Mouse (Mus musculus): Measurements from ENCODE around the gene Ccdc121.
A peak's percentile ranks its signal among the peaks of the same experiment; 100 is the strongest.

Ccdc121 gene

GRCm38 (mm10) chr1:181511307-181511706, at the start of gene Ccdc121:
TSS of gene Ccdc121 (minus strand) at chr1:181511451.
- DNase-seq: peak; percentile 9 to 11

- DNase-seq: no peak
Measured at GRCm38 (mm10) chr1:181560325-181560724, 49.1 kb upstream of the Ccdc121 start.

DNA sequence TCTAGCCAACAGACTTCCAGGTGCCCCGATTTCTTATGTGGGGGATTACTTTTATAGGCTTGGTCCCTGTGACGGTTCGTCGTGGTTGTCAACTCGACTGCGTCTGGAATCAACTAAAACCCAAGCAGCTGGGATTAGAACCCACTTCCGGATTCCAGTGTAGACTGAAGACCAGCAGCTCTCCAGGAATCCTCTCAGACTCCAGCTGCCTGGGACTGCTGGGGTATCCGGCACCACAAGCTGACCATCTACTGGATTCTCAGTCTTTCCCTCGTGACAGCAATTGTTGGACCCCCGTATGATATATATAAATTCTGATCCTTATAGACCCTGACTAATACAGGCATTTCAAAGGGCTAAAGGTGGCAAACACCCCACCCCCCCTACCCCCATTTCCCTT, 48.4 kb upstream of the Ccdc121 start:
- no peak for DNase-seq

DNA sequence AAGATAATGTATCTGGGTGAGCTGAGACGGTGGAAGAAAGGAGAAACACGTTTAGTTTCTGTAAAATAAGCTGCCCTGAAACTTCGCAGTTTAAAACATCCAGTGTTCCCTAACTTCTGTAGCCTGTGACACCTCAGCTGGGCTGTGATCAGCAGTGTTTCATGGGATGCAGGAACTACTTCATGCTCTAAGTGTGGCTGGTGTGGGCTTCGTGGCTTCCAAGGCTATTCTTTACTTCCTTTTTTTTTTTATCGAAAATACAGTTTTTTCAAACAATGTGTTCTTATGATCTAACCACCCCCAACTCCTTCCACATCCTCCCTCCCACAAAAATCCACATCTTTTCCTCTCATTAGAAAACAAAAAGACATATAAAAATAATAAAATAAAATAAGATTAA, 44.2 kb upstream of the Ccdc121 start:
- no peak for DNase-seq

DNA sequence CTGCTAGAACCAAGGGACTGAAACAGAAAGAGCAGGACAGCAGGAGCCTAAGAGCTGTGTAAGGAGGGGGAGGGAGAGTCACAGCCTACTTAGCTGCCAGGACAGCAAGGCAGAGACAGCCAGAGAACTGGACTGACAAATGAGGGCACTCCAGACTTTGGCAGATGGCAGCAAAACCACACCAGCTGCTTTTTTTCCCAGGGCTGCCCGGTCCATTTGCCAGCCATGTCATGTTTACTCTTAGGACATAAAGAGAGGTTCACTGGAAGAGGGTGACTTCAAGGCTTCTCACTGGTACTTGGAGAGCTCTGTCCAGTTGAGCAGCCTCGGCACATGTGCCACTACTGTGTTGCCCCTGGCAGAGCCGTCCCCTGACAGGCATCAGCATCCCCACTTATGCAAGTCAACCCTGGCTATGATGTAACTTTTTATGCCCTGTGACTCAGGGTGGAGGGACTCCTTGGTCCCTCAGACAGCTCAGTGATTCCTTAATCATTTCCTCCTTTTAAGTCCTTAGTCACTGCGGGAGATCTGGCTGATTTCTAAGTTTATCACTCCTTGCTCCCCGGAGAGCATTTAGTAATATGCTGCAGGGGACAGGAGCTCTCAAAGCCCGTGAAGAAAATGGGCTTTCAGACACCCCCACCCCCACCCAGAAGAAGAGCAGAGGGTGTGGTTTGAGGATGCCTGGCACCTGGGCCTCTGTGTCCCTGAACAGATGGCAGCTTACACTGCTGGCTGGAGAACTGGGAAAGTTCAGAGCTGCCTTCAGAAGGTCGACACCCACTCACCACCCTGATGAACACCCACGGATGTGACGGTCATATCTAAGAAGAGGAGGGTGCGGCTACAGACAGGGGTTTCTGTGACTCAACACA, 41.5 kb upstream of the Ccdc121 start:
- peak; percentile 63 to 76 for DNase-seq

DNA sequence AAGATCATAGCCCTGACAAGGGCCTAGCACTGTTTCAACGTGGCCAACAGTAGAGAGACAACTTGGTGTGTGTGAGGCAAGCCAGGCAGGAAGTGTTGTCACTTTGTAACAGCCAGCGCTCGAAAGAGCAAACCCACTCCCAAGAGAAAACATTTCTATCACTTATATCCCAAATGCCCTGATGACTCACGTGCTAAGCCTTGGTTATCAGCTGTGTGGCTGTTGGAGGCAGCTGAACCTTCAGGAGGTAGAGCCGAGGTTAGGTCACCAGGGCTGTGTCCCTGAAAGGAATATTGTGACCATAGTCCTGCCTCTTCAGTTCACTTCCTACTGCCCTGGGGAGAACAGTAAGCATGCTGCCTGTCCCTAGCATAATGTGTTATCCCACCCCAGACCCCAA, 39.6 kb upstream of the Ccdc121 start:
- no peak for DNase-seq

GRCm38 (mm10) chr1:181549987-181550386, 38.7 kb upstream of the Ccdc121 start:
- no peak for DNase-seq

GRCm38 (mm10) chr1:181545044-181545772, 34.0 kb upstream of the Ccdc121 start:
- peak; percentile 68 to 69 for DNase-seq

GRCm38 (mm10) chr1:181543711-181544383, 32.6 kb upstream of the Ccdc121 start:
- DNase-seq: no peak

- no peak for DNase-seq
Measured at GRCm38 (mm10) chr1:181539846-181540769, 28.9 kb upstream of the Ccdc121 start.

DNA sequence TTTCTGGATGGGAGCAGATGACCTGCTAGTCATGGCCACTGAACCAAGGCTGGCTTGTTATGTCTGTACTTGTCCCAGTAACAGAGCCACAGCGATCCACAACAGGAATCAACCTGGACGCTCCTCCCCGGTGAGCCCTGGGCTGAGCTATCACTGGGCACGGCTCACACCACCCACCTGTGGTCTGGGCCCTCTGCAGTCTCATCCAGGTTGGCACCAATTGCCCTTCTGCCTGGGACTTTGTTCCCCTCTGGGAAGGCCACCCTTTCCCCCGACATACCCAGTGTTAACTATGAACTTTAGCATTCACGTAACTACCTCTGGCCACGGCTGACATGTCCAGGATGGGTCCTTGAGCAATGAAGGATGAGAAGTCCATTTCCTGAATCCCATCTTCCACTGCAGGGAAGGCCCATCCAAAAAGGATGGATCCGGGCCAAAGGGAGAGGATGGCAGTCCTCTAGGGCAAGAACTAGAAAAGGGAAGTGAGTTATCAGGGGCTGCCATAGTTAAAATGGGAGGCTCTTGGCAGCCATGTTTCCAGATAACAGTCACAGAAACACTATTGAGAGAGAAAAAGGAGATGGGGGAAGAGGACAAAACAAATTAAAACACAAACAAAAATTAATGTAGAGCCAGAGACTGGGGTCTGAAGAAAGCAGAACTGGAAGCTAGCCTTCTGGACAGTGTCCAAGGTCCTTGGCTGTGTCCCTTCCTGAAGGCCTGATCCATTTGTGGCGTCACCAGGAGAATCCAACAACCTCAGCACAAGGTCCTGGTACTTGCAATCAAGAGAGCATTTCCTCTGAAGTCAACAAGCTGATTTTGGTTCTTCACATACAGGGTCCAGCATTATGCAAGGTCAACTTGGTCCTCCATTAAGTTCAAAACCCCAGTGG, 26.6 kb upstream of the Ccdc121 start:
- no peak for DNase-seq

DNA sequence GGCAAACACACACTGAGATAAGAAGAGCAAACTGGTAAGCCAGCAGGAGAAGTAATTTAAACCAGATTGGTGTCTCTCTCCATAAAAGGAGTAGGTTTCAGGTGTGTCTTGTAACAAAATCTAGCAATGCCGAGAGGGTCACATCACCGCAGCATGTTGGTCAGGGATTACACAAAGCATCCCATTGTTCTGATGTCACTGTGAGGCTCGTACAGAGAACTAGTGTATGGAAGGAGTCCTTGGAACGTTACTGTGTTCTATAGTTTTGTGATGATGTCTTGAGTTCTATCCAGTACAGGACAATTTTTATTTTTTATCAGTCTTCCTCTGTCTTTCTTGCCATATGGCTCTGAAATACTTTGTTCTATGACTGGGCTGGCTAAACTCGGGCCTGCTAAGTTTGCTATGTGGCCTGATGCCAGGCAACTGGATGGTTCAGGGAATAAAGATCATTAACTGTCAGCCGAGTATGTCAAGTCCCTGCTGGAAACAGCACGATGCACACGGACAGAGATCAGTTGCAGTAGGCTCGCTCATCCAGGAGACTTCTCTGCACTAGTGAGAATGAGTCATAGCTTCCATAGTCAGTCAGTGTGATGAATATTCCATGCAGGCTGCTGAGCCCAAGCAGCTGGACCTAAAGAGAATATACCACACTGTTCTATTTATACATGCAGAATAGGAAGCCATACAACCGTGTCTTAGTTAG, 24.1 kb upstream of the Ccdc121 start:
- DNase-seq: no peak

GRCm38 (mm10) chr1:181529368-181529767, 18.1 kb upstream of the Ccdc121 start:
- DNase-seq: peak; percentile 9 to 19

DNA sequence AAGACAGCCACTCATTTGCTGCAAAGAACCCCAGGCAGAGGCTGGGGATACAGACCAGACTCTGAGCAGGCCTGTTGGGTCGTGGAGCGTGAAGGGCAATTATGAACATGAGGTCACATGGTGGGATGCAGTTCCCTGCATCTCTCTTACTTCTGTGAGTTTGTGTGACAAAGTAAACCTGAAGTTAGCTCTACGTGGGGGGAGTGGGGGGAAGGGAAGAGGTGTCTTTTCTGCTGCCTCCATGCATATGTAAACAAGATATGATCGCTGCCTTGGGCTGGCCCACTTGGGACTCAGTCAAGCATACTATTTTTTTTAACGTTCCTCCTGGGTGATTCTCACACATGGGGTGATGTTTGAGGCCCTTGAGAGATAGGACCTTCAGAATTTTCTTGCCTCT, 14.7 kb upstream of the Ccdc121 start:
- no peak for DNase-seq

DNA sequence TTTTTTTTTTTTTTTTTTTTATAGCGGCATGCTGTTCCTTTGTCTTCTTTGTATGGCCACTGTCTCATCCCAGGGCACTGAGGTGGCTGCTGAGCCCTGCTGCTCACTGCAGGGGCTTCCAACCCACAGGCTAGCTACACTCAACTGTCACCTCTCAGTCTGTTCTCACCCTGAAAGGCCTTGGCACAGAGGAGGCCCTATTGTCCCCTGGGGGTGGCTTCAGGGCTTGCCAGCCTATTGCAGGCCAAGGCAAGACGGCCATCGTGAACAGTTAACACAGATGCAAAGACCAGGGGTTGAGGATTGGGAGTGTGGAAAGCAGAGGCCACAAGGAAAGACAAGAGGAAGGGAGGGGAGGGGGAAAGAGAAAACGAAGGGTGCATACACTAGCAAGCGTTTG, 12.6 kb upstream of the Ccdc121 start:
- no peak for DNase-seq

GRCm38 (mm10) chr1:181521401-181522091, 10.3 kb upstream of the Ccdc121 start:
- DNase-seq: no peak

- no peak for DNase-seq
Measured at GRCm38 (mm10) chr1:181519137-181519536, 7.9 kb upstream of the Ccdc121 start.

DNA sequence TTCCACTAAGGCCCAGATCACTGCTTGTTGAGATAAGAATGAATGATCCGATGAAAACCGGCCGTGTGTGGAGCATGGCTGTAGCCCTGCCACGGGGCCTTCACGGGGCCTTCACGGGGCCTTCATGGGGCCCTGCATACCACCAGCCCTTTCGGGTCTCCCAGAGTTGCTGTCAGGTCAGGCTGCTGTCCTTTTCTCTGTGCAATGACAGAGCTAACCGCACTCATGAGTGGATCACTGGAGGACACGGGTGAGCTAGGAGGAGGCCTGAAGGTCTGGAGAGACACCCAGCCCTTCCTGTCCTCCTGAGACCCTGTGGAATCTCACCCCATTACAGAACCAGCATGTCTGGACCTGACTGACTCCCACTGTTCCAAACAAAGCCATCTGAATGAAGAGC, 6.8 kb upstream of the Ccdc121 start:
- no peak for DNase-seq

GRCm38 (mm10) chr1:181512430-181513129, 1.3 kb upstream of the Ccdc121 start:
- no peak for DNase-seq

Data from cerebellum, adult 18-20 months (tissue).